Mouse (Mus musculus) bone marrow macrophage, adult 2 months (primary cell): ENCODE data around the gene Tmem167b.

ENCODE experiments used
- CTCF ChIP-seq: IDR thresholded peaks from 2 replicates; pipeline ENCODE4 v1.5.1; 2012; ENCODE audit warnings: low read depth, mild to moderate bottlenecking, low read length, moderate library complexity
- POLR2A ChIP-seq: IDR thresholded peaks from 2 replicates; pipeline ENCODE4 v1.6.1; 2012; ENCODE audit warnings: mild to moderate bottlenecking, low read depth, low read length, borderline replicate concordance

- TF ChIP-seq POLR2A (no peak), CTCF (no peak)
Measured at GRCm38 (mm10) chr3:108570813-108571212, 8.5 kb upstream of the Tmem167b start.
